Mouse (Mus musculus) frontal cortex, postnatal 14 days (tissue): ENCODE measurements around the gene Vps16.

Experiments used
- DNase-seq, 2 experiments: peaks; one replicate each; pipeline ENCODE4 v3.0.0; 2022; ENCODE audit warnings: low spot score in 2 of 2

Vps16 gene

DNA sequence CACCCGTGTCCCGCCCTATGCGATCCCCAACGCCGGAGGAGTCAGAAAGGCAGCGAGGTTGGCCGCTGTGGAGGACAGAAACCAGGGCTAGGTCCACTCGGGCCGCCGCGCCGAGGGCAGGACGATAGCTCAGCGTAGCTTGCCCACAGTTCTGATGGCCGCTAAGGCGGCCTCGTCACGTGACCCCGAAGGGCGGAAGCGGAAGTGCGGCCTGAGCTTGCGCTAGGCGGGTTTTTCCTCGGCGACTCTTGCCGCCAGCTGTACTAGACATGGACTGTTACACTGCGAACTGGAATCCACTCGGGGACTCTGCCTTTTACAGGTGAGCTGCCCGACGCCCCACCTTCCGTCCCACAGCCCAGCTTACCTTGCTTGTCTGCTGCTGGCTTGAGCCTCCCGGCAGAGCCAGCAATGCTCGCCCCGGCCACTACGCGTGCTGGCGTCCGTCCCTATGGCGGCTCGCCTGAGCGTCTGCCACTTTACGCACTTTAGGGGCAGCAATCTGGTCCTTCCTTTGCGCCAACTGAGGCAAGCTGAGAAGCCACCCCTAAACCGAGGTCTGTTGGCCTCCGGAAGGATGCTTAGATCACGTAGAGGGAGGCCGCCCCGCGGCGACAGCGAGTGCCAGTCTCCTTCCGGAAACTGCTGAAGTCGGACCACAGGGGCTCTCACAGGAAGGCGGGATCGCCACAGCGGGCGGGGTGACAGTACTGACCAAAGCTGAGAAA is at the start of gene Vps16, which contains the start of gene Pced1a:
Gene Vps16 (plus strand): TSS at position 214 of the 728 bp plus-strand sequence.
Gene Pced1a (minus strand): TSS at position 576 of the 728 bp plus-strand sequence.
- peak; percentile 83 to 90 for DNase-seq

DNA sequence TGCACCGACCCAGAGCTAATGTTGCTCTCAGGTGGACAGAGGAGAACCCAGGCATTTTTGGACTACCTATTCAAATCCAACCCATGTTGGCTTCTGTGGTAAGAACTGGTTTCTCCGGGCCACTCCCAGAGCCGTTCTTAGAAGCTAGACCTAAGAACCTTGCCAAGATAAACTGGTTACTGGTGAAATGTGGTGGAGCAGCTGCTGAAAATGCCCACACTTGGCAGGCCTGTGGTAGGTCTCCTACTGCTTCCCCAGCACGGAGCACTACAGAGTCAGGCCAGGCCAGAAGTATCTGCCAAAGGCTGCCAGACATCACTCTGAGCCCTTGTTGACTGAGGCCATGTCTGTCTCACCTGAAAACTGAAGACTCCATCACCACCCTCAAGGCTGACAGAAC is 49.2 kb upstream of the Vps16 start:
- DNase-seq: no peak

DNA sequence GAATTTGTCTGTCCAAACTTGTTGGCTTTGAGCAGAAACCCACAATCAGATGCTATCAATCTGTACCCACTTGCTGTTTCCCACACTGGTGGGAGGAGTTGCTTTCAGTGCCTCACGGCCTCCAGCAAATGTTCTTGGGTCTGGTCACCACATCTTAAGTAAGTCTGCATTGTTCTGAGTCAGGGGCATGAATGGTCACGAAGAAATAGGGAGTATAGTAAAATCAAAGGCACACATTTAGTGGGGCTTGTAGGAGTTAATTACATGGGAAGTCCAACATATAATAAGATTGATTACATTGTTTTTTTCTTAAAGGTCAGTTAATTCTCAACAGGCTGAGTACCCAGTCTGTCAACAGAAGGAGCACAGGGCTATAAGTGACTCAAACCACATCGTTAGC is 40.9 kb upstream of the Vps16 start:
- DNase-seq: no peak

GRCm38 (mm10) chr2:130383895-130384294 is 40.2 kb upstream of the Vps16 start:
- no peak for DNase-seq

GRCm38 (mm10) chr2:130386212-130386611 is 37.9 kb upstream of the Vps16 start:
- DNase-seq: no peak

DNA sequence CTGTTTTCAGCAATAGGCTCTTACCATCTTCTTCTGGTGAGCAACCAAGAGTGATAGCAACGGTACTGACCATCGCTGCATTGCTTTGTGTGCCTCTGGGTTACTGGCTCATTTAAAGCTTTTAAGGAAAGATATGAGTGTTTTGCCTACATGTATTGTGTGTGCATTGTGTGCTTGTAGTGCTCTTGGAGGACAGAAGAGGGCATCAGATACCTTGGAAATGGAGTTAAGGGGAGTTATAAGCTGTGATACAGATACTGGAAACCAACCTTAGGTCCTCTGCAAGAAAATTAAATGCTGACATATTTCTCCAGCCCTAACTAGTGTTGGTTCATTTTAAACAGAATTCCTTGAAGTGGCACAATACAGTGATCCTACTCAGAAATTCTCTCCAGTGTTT is 35.3 kb upstream of the Vps16 start:
- no peak for DNase-seq

GRCm38 (mm10) chr2:130390993-130391625 is 33.0 kb upstream of the Vps16 start:
- no peak for DNase-seq

DNA sequence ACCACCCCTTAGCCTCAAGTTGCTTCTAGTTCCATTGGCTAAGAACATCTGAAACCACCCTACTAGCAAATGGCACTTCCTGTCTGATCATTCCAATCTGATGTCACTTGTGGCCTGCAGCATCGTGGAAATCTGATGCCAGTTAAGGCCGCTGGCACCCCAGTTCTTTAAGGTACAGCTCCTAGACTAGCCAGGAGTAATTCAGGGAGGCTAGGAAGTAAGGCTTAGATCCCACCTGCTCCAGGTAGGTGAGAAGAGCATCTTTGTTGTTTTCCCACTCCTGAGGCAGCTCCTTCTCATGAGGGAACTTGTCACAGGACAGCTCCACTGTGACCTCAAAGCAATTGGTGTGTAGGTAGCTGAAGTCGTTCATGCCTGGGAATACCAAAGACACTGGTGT is 31.3 kb upstream of the Vps16 start:
- no peak for DNase-seq

GRCm38 (mm10) chr2:130395696-130396095 is 28.4 kb upstream of the Vps16 start:
- DNase-seq: no peak

- no peak for DNase-seq
Observed at GRCm38 (mm10) chr2:130397186-130397985, 26.8 kb upstream of the Vps16 start, which contains the start of gene Cpxm1. Gene Cpxm1 (minus strand): TSS chr2:130397574.

DNA sequence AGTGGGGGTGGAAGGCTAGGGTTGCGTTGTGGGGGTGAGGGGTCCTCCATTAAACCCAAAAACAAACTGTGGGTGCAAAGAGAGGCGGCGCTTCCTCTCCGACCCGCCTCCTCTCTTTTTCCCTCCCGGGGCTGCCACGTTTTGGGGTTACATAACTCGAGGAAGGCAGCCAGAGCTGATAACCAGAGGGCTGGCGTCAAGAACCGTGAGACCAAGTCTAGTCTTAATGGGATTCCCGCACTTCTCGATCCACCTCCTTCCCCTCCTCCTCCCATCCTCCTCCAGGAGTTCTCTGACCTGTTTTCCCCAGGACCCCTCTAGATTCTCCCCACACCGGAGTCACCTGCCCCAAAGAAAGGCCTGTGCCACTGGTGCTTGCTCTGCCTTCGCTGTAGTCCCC is 26.0 kb upstream of the Vps16 start:
- DNase-seq: no peak

DNA sequence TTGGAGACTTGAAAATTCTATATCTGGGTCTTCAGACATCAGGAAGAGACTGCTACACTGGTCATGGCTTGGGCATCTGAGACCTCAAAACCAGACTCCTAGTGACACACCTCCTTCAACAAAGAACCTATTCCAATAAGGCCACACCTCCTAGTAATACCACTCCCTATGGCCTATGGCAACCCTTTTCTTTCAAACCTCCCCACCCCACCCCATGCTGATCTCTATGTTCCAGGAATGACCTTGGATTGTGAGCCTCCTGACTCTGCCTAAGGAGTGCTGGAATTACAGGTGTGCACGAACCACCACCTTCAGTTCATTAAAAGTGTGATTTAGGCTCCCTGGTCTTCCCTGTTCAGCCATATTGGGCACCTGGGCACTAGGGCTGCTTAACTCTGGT is 24.1 kb upstream of the Vps16 start:
- DNase-seq: no peak

DNA sequence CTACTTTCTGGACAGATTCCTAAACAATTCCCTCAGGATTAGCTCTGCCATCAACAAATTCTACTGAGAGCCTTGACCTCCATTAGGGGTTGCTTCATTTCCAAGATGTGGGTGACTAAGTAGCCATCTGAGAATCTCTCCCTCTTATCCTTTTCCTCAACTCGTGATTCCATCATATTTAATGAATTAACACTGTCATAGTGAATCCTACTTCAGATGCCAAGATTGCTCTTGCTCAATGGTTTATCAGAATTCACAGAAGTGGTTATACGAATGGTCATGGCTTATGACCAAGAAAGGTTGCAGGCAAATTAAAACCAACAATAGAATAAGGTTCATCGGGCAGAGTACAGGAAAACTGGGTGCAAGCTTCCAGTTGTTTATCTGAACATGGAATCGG is 22.2 kb upstream of the Vps16 start:
- no peak for DNase-seq

DNA sequence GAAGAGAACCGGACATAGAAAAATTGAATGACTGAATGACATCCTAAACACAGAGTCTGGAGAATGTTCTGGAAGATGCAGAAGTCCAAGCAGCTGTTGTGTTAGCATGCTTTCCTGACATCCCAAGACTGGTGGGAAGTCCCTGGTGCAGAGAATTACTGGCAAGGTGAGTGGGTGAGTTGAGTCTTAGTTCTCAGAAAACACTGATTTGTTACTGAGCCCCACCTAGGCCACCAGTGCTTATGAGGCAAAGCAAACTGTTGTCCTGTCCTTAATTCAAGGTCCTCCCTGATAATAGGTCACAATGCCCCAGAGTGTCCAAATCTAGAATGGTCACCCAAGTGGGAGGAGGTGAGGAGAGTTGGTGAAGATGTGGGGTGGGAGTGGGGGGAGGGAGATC is 19.2 kb upstream of the Vps16 start, which contains the start of the genes Gm28372 and 1700020A23Rik:
Gene Gm28372 (plus strand): TSS at position 301 of the 400 bp plus-strand sequence.
Gene 1700020A23Rik (plus strand): TSS at position 321 of the 400 bp plus-strand sequence.
- DNase-seq: no peak

DNA sequence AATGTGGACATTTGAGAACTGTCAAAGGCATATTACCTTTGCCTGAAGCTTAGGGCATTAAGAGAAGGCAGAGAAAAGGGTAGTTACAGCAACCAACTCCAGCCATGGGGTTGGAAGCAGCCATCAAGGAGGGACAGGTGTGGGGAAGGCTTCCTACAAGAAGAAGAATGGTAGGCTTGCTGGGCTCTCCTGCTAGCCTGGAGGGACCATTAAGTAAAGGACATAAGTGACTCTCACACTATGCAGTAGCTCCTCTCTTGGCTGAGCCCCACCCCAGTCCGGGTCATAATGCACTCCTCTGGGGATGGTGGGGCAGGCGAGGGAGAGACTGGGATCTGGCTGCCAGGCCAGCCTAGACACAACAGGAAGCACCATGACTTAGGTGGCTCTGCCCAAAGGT is 18.0 kb upstream of the Vps16 start, which contains the start of gene Tmem239:
Gene Tmem239 (plus strand): TSS at position 301 of the 400 bp plus-strand sequence.
- DNase-seq: no peak

GRCm38 (mm10) chr2:130408194-130408593 is 15.9 kb upstream of the Vps16 start:
- DNase-seq: no peak

GRCm38 (mm10) chr2:130411558-130412495 is 12.3 kb upstream of the Vps16 start:
- peak in 1 of 2 experiments; percentile 70 for DNase-seq

DNA sequence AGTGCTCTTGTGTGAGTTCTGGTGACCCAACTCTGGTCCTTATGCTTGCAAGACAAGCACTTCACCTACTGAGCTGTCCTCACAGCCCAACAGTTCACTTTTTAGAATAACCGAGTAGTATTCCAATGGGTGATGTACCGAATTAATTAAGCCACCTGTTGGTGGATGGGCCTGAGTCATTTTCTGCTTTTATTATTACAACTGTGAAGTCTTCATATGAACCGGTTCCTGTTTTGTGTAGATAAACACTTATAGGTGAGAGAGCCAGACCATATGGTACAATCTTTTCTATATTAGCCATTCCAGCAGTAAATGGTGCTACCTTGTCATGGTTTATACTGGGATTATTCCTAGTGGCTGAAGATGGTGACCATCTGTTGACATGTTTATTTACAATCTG is 11.4 kb upstream of the Vps16 start:
- DNase-seq: no peak

DNA sequence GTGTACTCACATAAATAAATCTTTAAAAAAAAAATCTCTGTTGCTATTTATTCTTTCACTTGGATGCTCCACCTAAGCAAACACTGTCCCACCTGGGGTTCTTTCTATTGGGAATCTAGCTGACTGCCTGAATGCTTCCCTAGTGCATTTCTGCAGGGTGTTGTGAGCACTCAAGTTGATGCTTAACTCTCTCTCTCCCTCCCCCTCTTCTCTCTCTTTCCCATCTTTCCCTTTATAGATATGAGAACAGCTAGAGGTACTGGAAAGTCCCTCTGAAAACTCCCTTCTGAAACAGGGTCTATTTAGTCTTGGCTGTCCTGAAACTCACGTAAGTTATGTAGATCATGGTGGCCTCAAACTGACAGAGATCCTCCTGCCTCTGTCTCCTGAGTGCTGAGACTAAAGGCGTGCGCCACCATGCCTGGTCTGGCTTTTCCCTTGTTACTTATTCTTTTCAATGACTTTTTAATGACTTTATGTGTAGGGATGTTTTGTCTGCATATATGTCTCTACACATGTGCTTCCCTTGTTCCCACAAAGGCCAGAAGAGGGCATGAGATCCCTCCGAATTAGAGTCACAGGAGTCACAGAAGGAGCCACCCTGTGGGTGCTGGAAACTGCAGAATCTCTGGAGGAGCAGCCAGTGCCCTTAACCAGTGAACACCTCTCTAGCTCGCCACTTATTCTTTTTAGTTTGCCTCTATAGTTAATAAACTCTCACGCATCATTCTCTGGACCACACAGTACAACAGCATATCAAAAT is 9.9 kb upstream of the Vps16 start:
- no peak for DNase-seq
